Mouse (Mus musculus) intestine, postnatal 0 days (tissue): ENCODE data around the gene Tatdn2. TPM values are rescaled to one million over a fixed set of nuclear protein-coding genes. Genes with fewer than 3 reads are reported as not detected.
A peak's percentile ranks its signal among the peaks of the same experiment; 100 is the strongest.

Experiments
- ATAC-seq: fragments of 200-750 bp; cut with Nextera tagmentation; 2 replicates; pipeline ENCODE4 v1.8.0; 2017; ENCODE audit warnings: mild to moderate bottlenecking, moderate TSS enrichment, moderate library complexity
- H3K27ac ChIP-seq: fragments of 300-500 bp; sonication (generic); 2 replicates; pipeline ENCODE4 v1.5.1; 2014; ENCODE audit warnings: mild to moderate bottlenecking, low read depth, low read length, moderate library complexity
- H3K27me3 ChIP-seq: fragments of 300-500 bp; sonication (generic); replicated peaks from 2 replicates; pipeline ENCODE4 v1.6.1; 2014; ENCODE audit warnings: low read length, mixed read lengths; ENCODE audit not compliant: control insufficient read depth, insufficient read depth
- H3K36me3 ChIP-seq: fragments of 300-500 bp; sonication (generic); 2 replicates; pipeline ENCODE4 v1.6.1; 2014; ENCODE audit warnings: mild to moderate bottlenecking, moderate library complexity; ENCODE audit not compliant: control insufficient read depth, insufficient read depth
- H3K4me1 ChIP-seq: fragments of 300-500 bp; sonication (generic); replicated peaks from 2 replicates; pipeline ENCODE4 v1.6.1; 2014; ENCODE audit warnings: antibody characterized with exemption, low read length, mixed read lengths; ENCODE audit not compliant: control insufficient read depth, insufficient read depth
- H3K4me2 ChIP-seq: fragments of 300-500 bp; sonication (generic); replicated peaks from 2 replicates; pipeline ENCODE4 v1.6.1; 2014; ENCODE audit warnings: low read depth, mild to moderate bottlenecking, moderate library complexity
- H3K4me3 ChIP-seq: fragments of 300-500 bp; sonication (generic); 2 replicates; pipeline ENCODE4 v1.5.1; 2014; ENCODE audit warnings: low read depth, low read length
- H3K9ac ChIP-seq: fragments of 300-500 bp; sonication (generic); 2 replicates; pipeline ENCODE4 v1.6.1; 2014; ENCODE audit warnings: mild to moderate bottlenecking, low read depth, low read length
- H3K9me3 ChIP-seq: fragments of 300-500 bp; sonication (generic); 2 replicates; pipeline ENCODE4 v1.6.1; 2016; ENCODE audit warnings: mixed run types; ENCODE audit not compliant: control insufficient read depth
- CTCF ChIP-seq: sonication (generic); IDR thresholded peaks from 2 replicates; pipeline ENCODE4 v1.5.1; 2016; ENCODE audit warnings: low read depth, mild to moderate bottlenecking, control low read depth, antibody characterized with exemption, moderate library complexity
- WGBS: fragments of 180-500 bp; shearing (Covaris S2); extraction: QIAGEN DNeasy Blood & Tissue Kit; methylation state at CpG from one replicate; pipeline ENCODE4 v1.1.7; 2014; 5-methylcytosine and 5-hydroxymethylcytosine counted together
- polyA plus RNA-seq: library from polyadenylated mRNA; unstranded; fragments of >200 nt; fragmentation: Nextera tagmentation; extraction: Ambion mirVana; gene quantifications from 2 replicates; pipeline ENCODE4 v1.2.1, GENCODE M21; 2015

The Tatdn2 gene
- polyA plus RNA-seq, 1 experiment from 2014 or later: 1.1 TPM

DNA sequence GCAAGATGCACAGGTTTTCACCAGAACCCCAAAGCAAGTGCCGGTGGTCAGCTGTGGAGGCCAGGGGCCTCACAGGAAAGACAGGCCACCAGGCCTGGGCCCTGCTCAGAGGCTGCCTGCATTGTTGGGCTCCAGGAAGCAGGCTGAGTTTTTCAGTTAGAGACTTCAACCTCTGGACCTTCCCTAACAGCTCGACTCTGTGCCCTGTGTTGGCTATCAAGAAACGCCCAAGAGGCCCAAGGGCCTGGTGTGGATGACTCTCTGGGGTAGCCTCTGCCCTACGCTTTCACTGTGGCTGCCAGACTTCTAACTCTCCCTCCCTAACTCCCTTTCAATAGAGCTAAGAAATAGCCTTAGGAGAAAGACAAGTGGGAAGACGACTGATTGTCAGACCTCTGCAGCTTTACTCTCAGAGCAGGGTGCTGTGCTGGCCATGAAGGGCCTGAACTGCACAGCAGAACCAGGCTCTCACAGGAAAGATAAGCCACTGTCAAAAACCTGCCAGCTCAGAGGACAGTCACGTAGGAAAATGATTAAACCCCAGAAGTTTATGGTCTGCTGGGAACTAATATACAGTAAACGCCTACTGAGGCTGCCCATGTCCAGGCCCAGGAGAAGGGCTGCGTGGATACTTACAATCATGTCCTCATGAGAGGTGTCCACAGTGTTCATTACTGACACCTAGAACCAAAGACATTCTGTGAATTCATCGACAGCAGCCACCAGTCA lies 40.6 kb downstream of the Tatdn2 start:
- Histone ChIP-seq H3K4me1 (peaks cover 7% of the 10 kb centered on the region; the same call in 1 of the 2 replicates), H3K9ac (peak overlapping the region; percentile 22; the same call in 1 of the 2 replicates), H3K27me3 (no peaks in the 10 kb centered on the region), H3K4me3 (no peak overlapping the region), H3K9me3 (no peaks in the 10 kb centered on the region), H3K4me2 (peak overlapping the region; percentile 84), H3K36me3 (peaks cover 45% of the 10 kb centered on the region), H3K27ac (peak overlapping the region; percentile 92)
- peak; percentile 94 for ATAC-seq
- WGBS: 54% methylated on average over 9 of the region's 9 CpGs
- no peak for TF ChIP-seq CTCF

DNA sequence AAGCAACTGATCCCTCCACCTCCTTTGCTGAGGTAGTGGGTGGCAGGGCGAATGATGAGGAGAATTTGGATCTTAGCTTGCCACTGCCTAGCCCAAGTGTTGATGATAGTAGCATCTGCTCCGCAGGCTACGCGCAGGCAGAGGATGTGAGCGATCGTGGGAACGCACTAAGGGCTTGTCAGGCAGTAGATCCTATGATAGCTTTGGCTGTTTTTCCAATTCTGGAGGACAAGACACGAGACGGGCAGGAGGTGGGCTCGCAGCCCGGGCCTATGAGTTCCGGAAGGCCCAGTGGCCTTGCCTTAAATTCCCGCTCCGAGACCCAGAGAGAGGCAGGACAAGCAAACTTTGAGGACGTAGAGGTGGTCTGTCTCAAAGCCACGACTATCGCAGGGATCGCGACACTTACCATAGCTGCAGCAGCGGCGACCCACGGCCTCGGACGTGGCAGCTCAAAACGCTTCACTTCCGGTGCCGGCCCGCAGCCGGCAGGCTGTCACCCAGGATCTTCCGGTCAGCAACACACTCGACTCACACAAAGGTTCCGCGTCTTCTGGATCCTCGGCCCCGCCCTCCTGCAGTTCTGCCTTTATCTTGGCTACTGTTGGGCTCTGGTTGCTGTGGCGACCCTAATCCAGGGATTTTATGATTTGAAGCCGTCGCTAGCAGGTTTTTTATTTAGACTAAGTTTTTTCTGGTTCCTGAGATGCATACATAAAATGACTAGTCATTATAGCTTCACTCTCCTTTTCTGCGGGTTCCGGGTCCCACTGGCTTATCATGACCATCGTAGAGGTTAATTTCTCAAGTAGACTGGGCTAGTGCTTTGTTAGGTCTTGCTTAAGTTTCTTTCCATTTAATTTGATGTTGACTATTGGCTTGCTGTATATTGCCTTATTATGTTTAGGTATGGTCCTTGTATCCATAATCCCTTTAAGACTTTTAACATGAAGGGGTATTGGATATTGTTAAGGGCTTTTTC lies 43.7 kb downstream of the Tatdn2 start, which contains the start of gene Sec13:
Gene Sec13, minus strand, starts transcription at position 508 of the 982 bp plus-strand sequence.
- no peak for TF ChIP-seq CTCF

DNA sequence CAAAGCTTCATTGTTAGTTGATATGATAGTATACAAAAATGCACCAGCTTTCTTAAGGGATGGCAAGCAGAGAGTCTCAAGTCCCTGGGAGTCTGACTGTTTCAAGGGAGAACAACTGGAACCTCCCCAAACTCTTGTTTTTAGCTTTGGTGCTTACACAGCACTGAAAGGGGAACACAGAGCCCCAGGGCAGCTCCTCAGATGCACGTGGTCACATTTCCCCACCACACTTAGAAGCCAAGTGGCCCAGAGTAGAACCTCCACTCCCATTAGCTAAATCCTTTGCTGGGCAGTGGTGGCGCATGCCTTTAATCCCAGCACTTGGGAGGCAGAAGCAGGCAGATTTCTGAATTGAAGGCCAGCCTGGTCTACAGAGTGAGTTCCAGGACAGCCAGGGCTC lies 44.6 kb downstream of the Tatdn2 start:
- WGBS: 77% methylated on average over 2 of the region's 2 CpGs

More for the DNA sequence above, 43.7 kb downstream of the Tatdn2 start, which contains the start of gene Sec13:
- ATAC-seq: peak; percentile 37; the same call in 1 of the 2 replicates
- H3K9me3 ChIP-seq: no peaks in the 10 kb centered on the region
- peak within 1 kb of the TSS; percentile 79 for H3K4me3 ChIP-seq
- H3K27me3 ChIP-seq: no peaks in the 10 kb centered on the region
- H3K4me2 ChIP-seq: peak within 1 kb of the TSS; percentile 84
- WGBS: 6% methylated on average over 41 of the region's 41 CpGs
- H3K9ac ChIP-seq: peak within 1 kb of the TSS; percentile 94
- peaks cover 7% of the 10 kb centered on the region; the same call in 1 of the 2 replicates for H3K4me1 ChIP-seq
- peaks cover 16% of the 10 kb centered on the region for H3K36me3 ChIP-seq
- peak within 1 kb of the TSS; percentile 70 for H3K27ac ChIP-seq

DNA sequence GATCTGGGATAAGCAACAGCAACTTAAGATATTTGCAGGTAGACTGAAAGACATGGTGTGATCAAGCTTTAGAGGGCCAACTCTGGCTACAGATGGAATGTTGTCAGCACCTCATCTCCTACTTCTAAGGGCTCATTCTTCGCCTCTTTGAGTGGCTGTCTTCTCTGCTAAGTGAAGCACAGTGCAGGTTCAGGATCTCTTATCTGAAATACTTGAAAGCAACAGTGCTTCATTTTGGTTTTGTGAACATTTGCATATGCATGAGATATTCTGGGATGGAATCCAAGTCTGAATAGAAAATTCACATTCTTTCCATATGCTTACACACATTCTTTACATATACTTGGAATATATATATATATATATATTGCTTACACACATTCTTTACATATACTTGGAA lies 45.5 kb downstream of the Tatdn2 start:
- TF ChIP-seq CTCF: no peak
- Histone ChIP-seq H3K4me3 (no peak overlapping the region), H3K27ac (no peak overlapping the region), H3K4me2 (no peak overlapping the region), H3K4me1 (peaks cover 2% of the 10 kb centered on the region; the same call in 1 of the 2 replicates), H3K36me3 (0 out of 2 replicates have a peak, but pooled peaks cover under 1% of the 10 kb centered on the region), H3K27me3 (no peaks in the 10 kb centered on the region), H3K9me3 (no peaks in the 10 kb centered on the region), H3K9ac (no peak overlapping the region)
- WGBS: 91% methylated on average over 1 of the region's 1 CpGs
- ATAC-seq: no peak

More for the DNA sequence above, 44.6 kb downstream of the Tatdn2 start:
- no peak for ATAC-seq
- H3K4me1 ChIP-seq: peaks cover 4% of the 10 kb centered on the region; the same call in 1 of the 2 replicates
- no peak overlapping the region for H3K9ac ChIP-seq
- no peak overlapping the region for H3K4me2 ChIP-seq
- H3K36me3 ChIP-seq: peaks cover 7% of the 10 kb centered on the region
- no peaks in the 10 kb centered on the region for H3K27me3 ChIP-seq
- no peaks in the 10 kb centered on the region for H3K9me3 ChIP-seq
- TF ChIP-seq CTCF: no peak
- H3K27ac ChIP-seq: no peak overlapping the region
- H3K4me3 ChIP-seq: no peak overlapping the region

DNA sequence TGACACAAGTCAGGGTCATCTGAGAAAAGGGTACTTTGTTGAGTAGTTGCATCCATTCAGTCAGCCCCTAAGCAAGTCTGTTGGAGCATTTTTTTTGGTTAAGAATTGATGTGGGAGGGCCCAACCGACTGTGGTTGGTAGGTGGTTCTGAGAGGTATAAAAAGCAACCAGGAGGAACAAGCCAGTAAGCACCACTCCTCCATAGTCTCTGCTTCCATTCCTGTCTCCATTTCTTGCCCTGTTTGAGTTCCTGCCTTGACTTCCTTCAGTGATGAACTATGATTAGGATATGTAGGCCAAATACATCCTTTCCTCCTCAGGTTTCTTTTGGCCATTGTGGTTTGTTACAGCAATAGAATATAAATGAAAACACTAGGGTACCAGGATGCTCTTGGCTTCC lies 46.3 kb downstream of the Tatdn2 start:
- peaks cover 3% of the 10 kb centered on the region; the same call in 1 of the 2 replicates for H3K27me3 ChIP-seq
- H3K27ac ChIP-seq: no peak overlapping the region
- no peaks in the 10 kb centered on the region for H3K9me3 ChIP-seq
- H3K9ac ChIP-seq: no peak overlapping the region
- H3K36me3 ChIP-seq: no peaks in the 10 kb centered on the region
- H3K4me1 ChIP-seq: peaks cover 2% of the 10 kb centered on the region; the same call in 1 of the 2 replicates
- no peak for ATAC-seq
- H3K4me2 ChIP-seq: no peak overlapping the region
- 48% methylated on average over 1 of the region's 1 CpGs for WGBS
- no peak overlapping the region for H3K4me3 ChIP-seq
- TF ChIP-seq CTCF: no peak

DNA sequence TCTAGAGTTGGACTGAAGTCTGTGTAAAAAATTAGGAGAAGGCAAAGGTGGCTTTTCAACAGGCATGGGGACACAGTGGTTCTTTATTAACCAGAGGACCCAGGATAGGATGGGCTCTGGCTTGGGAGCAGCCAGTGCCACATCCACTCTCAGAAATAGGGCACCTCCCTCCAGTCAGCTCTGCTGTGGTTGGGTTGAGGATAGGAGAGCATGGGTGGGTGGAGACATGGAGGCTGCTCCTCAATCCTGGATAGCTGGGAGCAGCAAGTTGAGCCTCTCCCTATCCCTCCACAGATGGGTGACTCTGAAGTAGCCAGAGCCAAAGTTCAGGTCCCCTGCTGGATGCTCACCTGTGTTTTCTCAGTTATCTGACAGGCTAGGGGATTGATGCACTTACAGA lies 48.3 kb downstream of the Tatdn2 start:
- Histone ChIP-seq H3K27ac (no peak overlapping the region), H3K4me1 (no peaks in the 10 kb centered on the region), H3K27me3 (peaks cover 16% of the 10 kb centered on the region; the same call in 1 of the 2 replicates), H3K9ac (no peak overlapping the region), H3K36me3 (no peaks in the 10 kb centered on the region), H3K4me3 (no peak overlapping the region), H3K4me2 (no peak overlapping the region), H3K9me3 (no peaks in the 10 kb centered on the region)
- TF ChIP-seq CTCF: no peak
- no peak for ATAC-seq
